Mouse (Mus musculus) left cerebral cortex, postnatal 36 days (tissue): ENCODE measurements around the gene Samd5. TPM values are rescaled to one million over a fixed set of nuclear protein-coding genes. Genes with fewer than 3 reads are reported as not detected.

ENCODE experiments used
- DNase-seq, 2 experiments: peaks; one replicate each; pipeline ENCODE4 v3.0.0; 2021 to 2022; ENCODE audit warnings: low spot score in 2 of 2, mixed read lengths in 1 of 2
- intact Hi-C: fragments of 180-260 bp; cut with DNase I; formaldehyde crosslinking; loops from one replicate; pipeline ENCODE4 v1.15.1; 2025
- total RNA-seq, 2 experiments: library from RNA; stranded (reverse); gene quantifications; 2 replicates each; pipeline ENCODE4 v1.2.3; 2021

The Samd5 gene
- total RNA-seq, result 10 to 100 TPM; 11.8 to 11.9 TPM

- intact Hi-C loops, result loop anchor here (2.0 to 5.0 kb wide), 4 partner anchors 98 to 883 kb away; no protein-coding TSS in a partner anchor
These were observed at the start of gene Samd5 for GRCm38 (mm10) chr10:9674561-9675521. Samd5 (minus strand) TSS chr10:9675208.

GRCm38 (mm10) chr10:9722519-9723303, 47.7 kb upstream of the Samd5 start:
- intact Hi-C loops, result no loop called here
- DNase-seq, result no peak

More at GRCm38 (mm10) chr10:9674561-9675521, at the start of gene Samd5:
- peak; percentile 61 to 77 for DNase-seq

- DNase-seq, result no peak
- intact Hi-C loops, result no loop called here
These were observed 45.0 kb upstream of the Samd5 start for GRCm38 (mm10) chr10:9720027-9720426.

GRCm38 (mm10) chr10:9718086-9718485, 43.1 kb upstream of the Samd5 start:
- intact Hi-C loops, result no loop called here
- no peak for DNase-seq

GRCm38 (mm10) chr10:9704956-9705355, 29.9 kb upstream of the Samd5 start:
- intact Hi-C loops, result no loop called here
- no peak for DNase-seq

GRCm38 (mm10) chr10:9699071-9699761, 24.2 kb upstream of the Samd5 start:
- no peak for DNase-seq
- intact Hi-C loops, result no loop called here

GRCm38 (mm10) chr10:9698141-9698540, 23.1 kb upstream of the Samd5 start:
- intact Hi-C loops, result no loop called here
- DNase-seq, result no peak

- intact Hi-C loops, result no loop called here
- no peak for DNase-seq
These were observed 21.6 kb upstream of the Samd5 start for GRCm38 (mm10) chr10:9696543-9697141.

GRCm38 (mm10) chr10:9693990-9694699, 19.1 kb upstream of the Samd5 start:
- intact Hi-C loops, result no loop called here
- no peak for DNase-seq

GRCm38 (mm10) chr10:9680928-9681327, 5.9 kb upstream of the Samd5 start:
- DNase-seq, result no peak
- intact Hi-C loops, result no loop called here

- intact Hi-C loops, result loop anchor here (5.0 kb wide), 3 partner anchors 103 to 888 kb away; no protein-coding TSS in a partner anchor
- DNase-seq, result no peak
These were observed 4.9 kb upstream of the Samd5 start for GRCm38 (mm10) chr10:9679911-9680310.

- intact Hi-C loops, result loop anchor here (5.0 kb wide), 3 partner anchors 101 to 886 kb away; no protein-coding TSS in a partner anchor
- no peak for DNase-seq
These were observed 3.1 kb upstream of the Samd5 start for GRCm38 (mm10) chr10:9678071-9678470.

- intact Hi-C loops, result loop anchor here (2.0 to 5.0 kb wide), 4 partner anchors 100 to 885 kb away; no protein-coding TSS in a partner anchor
- DNase-seq, result peak; percentile 73 to 77
These were observed 1.9 kb upstream of the Samd5 start for GRCm38 (mm10) chr10:9676886-9677285.

- DNase-seq, result no peak
- intact Hi-C loops, result loop anchor here (2.0 to 5.0 kb wide), 4 partner anchors 99 to 884 kb away; no protein-coding TSS in a partner anchor
These were observed 1.4 kb upstream of the Samd5 start for GRCm38 (mm10) chr10:9676418-9676786.

- intact Hi-C loops, result loop anchor here (2.0 to 5.0 kb wide), 5 partner anchors 98 to 883 kb away; no protein-coding TSS in a partner anchor
- peak in 1 of 2 experiments; percentile 21 for DNase-seq
These were observed 776 bp upstream of the Samd5 start for GRCm38 (mm10) chr10:9675550-9676417.

- intact Hi-C loops, result no loop called here
- no peak for DNase-seq
These were observed 1.7 kb downstream of the Samd5 start for GRCm38 (mm10) chr10:9673276-9673675.

- DNase-seq, result no peak
- intact Hi-C loops, result no loop called here
These were observed 2.3 kb downstream of the Samd5 start for GRCm38 (mm10) chr10:9672751-9673150.

GRCm38 (mm10) chr10:9670351-9670750, 4.7 kb downstream of the Samd5 start:
- no peak for DNase-seq
- intact Hi-C loops, result no loop called here
